Mouse (Mus musculus) spleen, postnatal 10 days (tissue): ENCODE measurements around the gene Tanc1.
A peak's percentile ranks its signal among the peaks of the same experiment; 100 is the strongest.

Source experiments
- DNase-seq, 2 experiments: peaks; one replicate each; pipeline ENCODE4 v3.0.0; 2021 to 2022; ENCODE audit warnings: low spot score in 2 of 2

Tanc1 gene

GRCm38 (mm10) chr2:59881404-59881803, 269.6 kb downstream of the Tanc1 start:
- DNase-seq = peak in 1 of 2 experiments; percentile 18

GRCm38 (mm10) chr2:59881831-59882741, 270.2 kb downstream of the Tanc1 start, which contains the start of gene Wdsub1:
Wdsub1 (minus strand) TSS chr2:59882591.
- peak; percentile 91 to 97 for DNase-seq

- DNase-seq = peak in 1 of 2 experiments; percentile 29
These were observed 271.0 kb downstream of the Tanc1 start for GRCm38 (mm10) chr2:59882742-59883281.

GRCm38 (mm10) chr2:59889699-59890098, 277.9 kb downstream of the Tanc1 start:
- DNase-seq = no peak
